Mouse (Mus musculus) kidney, embryonic 14.5 days (tissue): ENCODE measurements at regions not wholly inside any gene's neighbourhood (a gene's known extent, or its start where the extent isn't known, plus 50 kb on each side); places are given as distances from the start of the nearest gene placed in this dataset.
A peak's percentile ranks its signal among the peaks of the same experiment; 100 is the strongest.

Experiments
- ATAC-seq: fragments of 200-750 bp; cut with Nextera tagmentation; 2 replicates; pipeline ENCODE4 v1.8.0; 2017; ENCODE audit warnings: moderate number of reproducible peaks, mild to moderate bottlenecking, moderate TSS enrichment, moderate library complexity; ENCODE audit not compliant: low FRiP score, low TSS enrichment
- H3K27ac ChIP-seq: fragments of 300-500 bp; sonication (generic); 2 replicates; pipeline ENCODE4 v1.5.1; 2014; ENCODE audit warnings: low read depth, mild to moderate bottlenecking, low read length, moderate library complexity, mixed read lengths
- H3K27me3 ChIP-seq: fragments of 300-500 bp; sonication (generic); 2 replicates; pipeline ENCODE4 v1.6.1; 2014; ENCODE audit warnings: mild to moderate bottlenecking, low read length; ENCODE audit not compliant: control insufficient read depth, insufficient read depth
- H3K36me3 ChIP-seq: fragments of 300-500 bp; sonication (generic); 2 replicates; pipeline ENCODE4 v1.6.1; 2014; ENCODE audit warnings: low read length, mixed read lengths; ENCODE audit not compliant: control insufficient read depth, insufficient read depth
- H3K4me1 ChIP-seq: fragments of 300-500 bp; sonication (generic); 2 replicates; pipeline ENCODE4 v1.6.1; 2014; ENCODE audit warnings: low read length, mixed read lengths; ENCODE audit not compliant: control insufficient read depth, insufficient read depth
- H3K4me2 ChIP-seq: fragments of 300-500 bp; sonication (generic); replicated peaks from 2 replicates; pipeline ENCODE4 v1.6.1; 2014; ENCODE audit warnings: low read depth, mild to moderate bottlenecking, low read length
- H3K4me3 ChIP-seq: fragments of 300-500 bp; sonication (generic); 2 replicates; pipeline ENCODE4 v1.5.1; 2014; ENCODE audit warnings: mild to moderate bottlenecking, low read length
- H3K9ac ChIP-seq: fragments of 300-500 bp; sonication (generic); 2 replicates; pipeline ENCODE4 v1.6.1; 2014; ENCODE audit warnings: low read depth, mild to moderate bottlenecking, low read length, moderate library complexity
- H3K9me3 ChIP-seq: fragments of 300-500 bp; sonication (generic); 2 replicates; pipeline ENCODE4 v1.6.1; 2016; ENCODE audit warnings: low read length; ENCODE audit not compliant: control insufficient read depth
- WGBS: fragments of 180-500 bp; shearing (Covaris S2); extraction: QIAGEN DNeasy Blood & Tissue Kit; methylation state at CpG from one replicate; pipeline ENCODE4 v1.1.7; 2014; 5-methylcytosine and 5-hydroxymethylcytosine counted together

- Histone ChIP-seq H3K9ac (no peak overlapping the region), H3K27ac (no peak overlapping the region), H3K4me2 (no peak overlapping the region), H3K4me1 (0 out of 2 replicates have a peak, but pooled peaks cover 6% of the 10 kb centered on the region), H3K4me3 (no peak overlapping the region), H3K36me3 (no peaks in the 10 kb centered on the region), H3K27me3 (no peaks in the 10 kb centered on the region), H3K9me3 (no peaks in the 10 kb centered on the region)
- ATAC-seq: no peak
- WGBS: 29% methylated on average over 4 of the region's 4 CpGs
Measured at GRCm38 (mm10) chr10:9438366-9438765, 236.6 kb downstream of the Samd5 start.

- WGBS: 89% methylated on average over 2 of the region's 2 CpGs
- no peaks in the 10 kb centered on the region for H3K27me3 ChIP-seq
- H3K4me3 ChIP-seq: no peak overlapping the region
- no peaks in the 10 kb centered on the region for H3K4me1 ChIP-seq
- H3K27ac ChIP-seq: no peak overlapping the region
- H3K9ac ChIP-seq: no peak overlapping the region
- no peak for ATAC-seq
- no peaks in the 10 kb centered on the region for H3K36me3 ChIP-seq
- no peak overlapping the region for H3K4me2 ChIP-seq
- H3K9me3 ChIP-seq: no peaks in the 10 kb centered on the region
Measured at GRCm38 (mm10) chr10:9429085-9429484, 245.9 kb downstream of the Samd5 start.

- Histone ChIP-seq H3K36me3 (no peaks in the 10 kb centered on the region), H3K27ac (no peak overlapping the region), H3K9me3 (no peaks in the 10 kb centered on the region), H3K4me1 (no peaks in the 10 kb centered on the region), H3K4me3 (no peak overlapping the region), H3K27me3 (no peaks in the 10 kb centered on the region), H3K9ac (no peak overlapping the region), H3K4me2 (no peak overlapping the region)
- ATAC-seq: no peak
- 81% methylated on average over 4 of the region's 4 CpGs for WGBS
Measured at GRCm38 (mm10) chr10:9420741-9421140, 254.3 kb downstream of the Samd5 start.

- no peak overlapping the region for H3K9ac ChIP-seq
- no peak for ATAC-seq
- no peaks in the 10 kb centered on the region for H3K36me3 ChIP-seq
- 93% methylated on average over 5 of the region's 5 CpGs for WGBS
- no peak overlapping the region for H3K4me2 ChIP-seq
- H3K27me3 ChIP-seq: no peaks in the 10 kb centered on the region
- no peaks in the 10 kb centered on the region for H3K4me1 ChIP-seq
- no peak overlapping the region for H3K27ac ChIP-seq
- H3K4me3 ChIP-seq: no peak overlapping the region
- H3K9me3 ChIP-seq: no peaks in the 10 kb centered on the region
Measured at GRCm38 (mm10) chr10:9416685-9417084, 258.3 kb downstream of the Samd5 start.

GRCm38 (mm10) chr10:9406101-9406500 lies 268.9 kb downstream of the Samd5 start:
- Histone ChIP-seq H3K9ac (no peak overlapping the region), H3K27me3 (no peaks in the 10 kb centered on the region), H3K4me1 (peaks cover 8% of the 10 kb centered on the region; the same call in 1 of the 2 replicates), H3K4me2 (no peak overlapping the region), H3K36me3 (no peaks in the 10 kb centered on the region), H3K27ac (no peak overlapping the region), H3K4me3 (no peak overlapping the region), H3K9me3 (no peaks in the 10 kb centered on the region)
- 75% methylated on average over 4 of the region's 4 CpGs for WGBS
- no peak for ATAC-seq

GRCm38 (mm10) chr10:9405417-9405816 lies 269.6 kb downstream of the Samd5 start:
- WGBS: 82% methylated on average over 2 of the region's 2 CpGs
- no peaks in the 10 kb centered on the region for H3K36me3 ChIP-seq
- peaks cover 8% of the 10 kb centered on the region; the same call in 1 of the 2 replicates for H3K4me1 ChIP-seq
- no peak overlapping the region for H3K4me2 ChIP-seq
- H3K9me3 ChIP-seq: no peaks in the 10 kb centered on the region
- no peak overlapping the region for H3K4me3 ChIP-seq
- no peaks in the 10 kb centered on the region for H3K27me3 ChIP-seq
- H3K27ac ChIP-seq: no peak overlapping the region
- no peak overlapping the region for H3K9ac ChIP-seq
- peak; percentile 68; the same call in 1 of the 2 replicates for ATAC-seq

- H3K4me2 ChIP-seq: no peak overlapping the region
- ATAC-seq: peak; percentile 62; the same call in 1 of the 2 replicates
- H3K4me3 ChIP-seq: no peak overlapping the region
- H3K27me3 ChIP-seq: no peaks in the 10 kb centered on the region
- WGBS: 45% methylated on average over 6 of the region's 6 CpGs
- H3K27ac ChIP-seq: no peak overlapping the region
- no peaks in the 10 kb centered on the region for H3K36me3 ChIP-seq
- peaks cover 8% of the 10 kb centered on the region; the same call in 1 of the 2 replicates for H3K4me1 ChIP-seq
- no peaks in the 10 kb centered on the region for H3K9me3 ChIP-seq
- H3K9ac ChIP-seq: no peak overlapping the region
Measured at GRCm38 (mm10) chr10:9404963-9405362, 270.0 kb downstream of the Samd5 start.

GRCm38 (mm10) chr10:9400911-9401617 lies 273.9 kb downstream of the Samd5 start:
- Histone ChIP-seq H3K36me3 (no peaks in the 10 kb centered on the region), H3K27ac (no peak overlapping the region), H3K9ac (no peak overlapping the region), H3K27me3 (no peaks in the 10 kb centered on the region), H3K9me3 (no peaks in the 10 kb centered on the region), H3K4me1 (peaks cover 5% of the 10 kb centered on the region; the same call in 1 of the 2 replicates), H3K4me2 (no peak overlapping the region), H3K4me3 (no peak overlapping the region)
- 89% methylated on average over 15 of the region's 15 CpGs for WGBS
- ATAC-seq: no peak

- Histone ChIP-seq H3K4me1 (no peaks in the 10 kb centered on the region), H3K4me3 (no peak overlapping the region), H3K4me2 (no peak overlapping the region), H3K27ac (no peak overlapping the region), H3K9ac (no peak overlapping the region), H3K36me3 (no peaks in the 10 kb centered on the region), H3K9me3 (no peaks in the 10 kb centered on the region), H3K27me3 (no peaks in the 10 kb centered on the region)
- ATAC-seq: no peak
- WGBS: 54% methylated on average over 7 of the region's 7 CpGs
Measured at GRCm38 (mm10) chr10:9377440-9378101, 297.4 kb downstream of the Samd5 start.
